Mouse (Mus musculus) myocyte (in vitro differentiated cells): ENCODE results near the gene Glis3.

Source experiments
- CEBPB ChIP-seq: IDR thresholded peaks from 2 replicates; pipeline ENCODE4 v1.6.1; 2011; ENCODE audit warnings: mild to moderate bottlenecking, moderate library complexity; ENCODE audit not compliant: poor library complexity, insufficient read depth, severe bottlenecking
- E2F4 ChIP-seq: IDR thresholded peaks from one replicate; pipeline ENCODE4 v1.6.1; 2011; ENCODE audit warnings: mild to moderate bottlenecking, control low read depth, moderate library complexity; ENCODE audit not compliant: insufficient read depth
- MAX ChIP-seq: IDR thresholded peaks from one replicate; pipeline ENCODE4 v1.6.1; 2011; ENCODE audit warnings: low read depth, mild to moderate bottlenecking, control low read depth
- MYOD1 ChIP-seq, 3 experiments: IDR thresholded peaks; one replicate each; pipeline ENCODE4 v1.6.1; 2011; ENCODE audit warnings: control low read depth in 2 of 3, low read depth in 2 of 3, mild to moderate bottlenecking in 2 of 3, moderate library complexity in 1 of 3; ENCODE audit not compliant: insufficient read length in 2 of 3, control insufficient read depth in 1 of 3
- MYOG ChIP-seq, 3 experiments: IDR thresholded peaks; one replicate each; pipeline ENCODE4 v1.6.1; 2011; ENCODE audit warnings: control low read depth in 2 of 3, low read depth in 2 of 3, mild to moderate bottlenecking in 2 of 3; ENCODE audit not compliant: insufficient read length in 2 of 3, control insufficient read depth in 1 of 3, insufficient read depth in 1 of 3
- POLR2A ChIP-seq: IDR thresholded peaks from one replicate; pipeline ENCODE4 v1.6.1; 2011; ENCODE audit warnings: low read depth, mild to moderate bottlenecking, control low read depth, moderate library complexity; ENCODE audit not compliant: insufficient read length
- POLR2AphosphoS2 ChIP-seq: IDR thresholded peaks from one replicate; pipeline ENCODE4 v1.6.1; 2011; ENCODE audit warnings: low read depth, control low read depth; ENCODE audit not compliant: insufficient read length
- REST ChIP-seq: IDR thresholded peaks from one replicate; pipeline ENCODE4 v1.6.1; 2011; ENCODE audit warnings: mild to moderate bottlenecking, control low read depth, moderate library complexity; ENCODE audit not compliant: insufficient read depth, insufficient read length
- SRF ChIP-seq: IDR thresholded peaks from one replicate; pipeline ENCODE4 v1.6.1; 2011; ENCODE audit warnings: low read depth; ENCODE audit not compliant: control insufficient read depth, insufficient read length
- TCF12 ChIP-seq: IDR thresholded peaks from one replicate; pipeline ENCODE4 v1.6.1; 2011; ENCODE audit warnings: mild to moderate bottlenecking, control low read depth; ENCODE audit not compliant: poor library complexity, insufficient read depth, severe bottlenecking
- TCF3 ChIP-seq: IDR thresholded peaks from one replicate; pipeline ENCODE4 v1.6.1; 2011; ENCODE audit warnings: low read depth, control low read depth; ENCODE audit not compliant: insufficient read length
- USF1 ChIP-seq: IDR thresholded peaks from one replicate; pipeline ENCODE4 v1.6.1; 2011; ENCODE audit warnings: low read depth, mild to moderate bottlenecking, control low read depth, moderate library complexity

- TF ChIP-seq POLR2A (no peak), POLR2AphosphoS2 (no peak), MAX (no peak), TCF12 (no peak), E2F4 (no peak), MYOD1 (IDR thresholded peaks at IDR 0.05; ENCODE audit: control insufficient read depth in 1 of 3, insufficient read length in 2 of 3, low read depth in 2 of 3) (no peak), MYOG (IDR thresholded peaks at IDR 0.05; ENCODE audit: control insufficient read depth in 1 of 3, insufficient read depth in 1 of 3, insufficient read length in 2 of 3, low read depth in 2 of 3) (no peak), USF1 (no peak), CEBPB (no peak), TCF3 (no peak), REST (no peak), SRF (no peak)
These were observed 121.2 kb downstream of the Glis3 start for GRCm38 (mm10) chr19:28558661-28559060.
